In genomic region chr2:58533521-58534001, GRCm38 (mm10) we compare ENCODE assay signal across 9 mouse cellular contexts. TPM values are rescaled to one million over a fixed set of nuclear protein-coding genes. Genes with fewer than 3 reads are reported as not detected.
DNase-seq lines count a peak whose midpoint lies in the region; ATAC-seq lines count a peak whose summit lies in the region.
"Had no signal": no experiment of that assay in that cellular context is flagged by ENCODE, and none has a peak within 500 bp of the region (broad histone marks: within the 10 kb centered on the region; RNA-seq: fewer than 3 reads in every experiment).

No protein-coding gene starts in this region.

- H3K4me3 ChIP-seq in hindbrain, embryonic 12.5 days, result no peak overlapping the region
- no peak overlapping the region for H3K4me3 ChIP-seq in midbrain, embryonic 12.5 days

- 11% methylated on average over 7 of the region's 7 CpGs for WGBS in hindbrain, embryonic 12.5 days
- 16% methylated on average over 7 of the region's 7 CpGs for WGBS in midbrain, embryonic 12.5 days

- H3K27ac ChIP-seq in hindbrain, embryonic 12.5 days, result peak overlapping the region; percentile 68
- H3K27ac ChIP-seq in midbrain, embryonic 12.5 days (replicated peaks), result peak overlapping the region; percentile 61

- peaks cover 3% of the 10 kb centered on the region; the same call in 1 of the 2 replicates for H3K36me3 ChIP-seq in hindbrain, embryonic 12.5 days
- H3K36me3 ChIP-seq in midbrain, embryonic 12.5 days, result no peaks in the 10 kb centered on the region

- no peaks in the 10 kb centered on the region for H3K27me3 ChIP-seq in hindbrain, embryonic 12.5 days
- H3K27me3 ChIP-seq in midbrain, embryonic 12.5 days, result no peaks in the 10 kb centered on the region

- H3K9ac ChIP-seq in hindbrain, embryonic 12.5 days, result no peak overlapping the region
- H3K9ac ChIP-seq in midbrain, embryonic 12.5 days (replicated peaks), result no peak overlapping the region

- no peaks in the 10 kb centered on the region for H3K9me3 ChIP-seq in hindbrain, embryonic 12.5 days (replicated peaks)
- H3K9me3 ChIP-seq in midbrain, embryonic 12.5 days, result no peaks in the 10 kb centered on the region

- H3K4me2 ChIP-seq in hindbrain, embryonic 12.5 days (replicated peaks), result 0 out of 2 replicates have a peak overlapping the region, but pooled peaks have one; percentile 6
- no peak overlapping the region; the same call in 1 of the 2 replicates for H3K4me2 ChIP-seq in midbrain, embryonic 12.5 days (replicated peaks)

- intact Hi-C loops in left cerebral cortex, postnatal 4 days (cut with DNase I), result no loop called here

- peak; percentile 43 for DNase-seq in left cerebral cortex, postnatal 4 days
- DNase-seq in left cerebral cortex, adult 18-20 months (ENCODE audit: low spot score in 2 of 2), result no peak
- peak; percentile 32 for DNase-seq in embryo, embryonic 9.5 days (ENCODE audit: extremely low spot score)
- no peak for DNase-seq in natural killer cell, adult 2 months (ENCODE audit: low spot score in 2 of 2)
- no peak for DNase-seq in layer of hippocampus, adult 9-10 months (ENCODE audit: low spot score)

- ATAC-seq in hindbrain, embryonic 12.5 days (ENCODE audit: low FRiP score), result peak; percentile 74
- peak; percentile 55 for ATAC-seq in midbrain, embryonic 12.5 days (ENCODE audit: low FRiP score, low read depth)
- ATAC-seq in activated CD4-positive, CD25-positive, alpha-beta regulatory T cell, adult 4 months, result no peak

- H3K4me1 ChIP-seq in hindbrain, embryonic 12.5 days, result peaks cover 49% of the 10 kb centered on the region
- H3K4me1 ChIP-seq in midbrain, embryonic 12.5 days, result peaks cover 58% of the 10 kb centered on the region

RNA-seq across cellular contexts. Expression of gene Acvr1, which starts 33.4 kb away (rescaled TPM):
- total RNA-seq in left cerebral cortex, postnatal 4 days (2021), result 10 to 100 TPM; 50.1 to 56.7 TPM
- total RNA-seq in left cerebral cortex, adult 18-20 months (2021), result 10 to 100 TPM; 32.2 to 32.8 TPM
- polyA plus RNA-seq in hindbrain, embryonic 12.5 days (2016; fragmentation: Nextera tagmentation; extraction: Ambion mirVana), result 5.4 and 5.6 TPM in 2 replicates
- 3.8 and 4.7 TPM in 2 replicates for polyA plus RNA-seq in midbrain, embryonic 12.5 days (2016; fragmentation: Nextera tagmentation; extraction: Ambion mirVana)
- polyA plus RNA-seq in activated CD4-positive, CD25-positive, alpha-beta regulatory T cell, adult 4 months (2017; shearing (Covaris generic)), result under 1 TPM in 1 of 2 experiments, not detected in 1; 0.65 TPM
- total RNA-seq: neutrophil, adult 5-6 weeks had no signal

RNA-seq across cellular contexts. Expression of gene Upp2, which starts 33.5 kb away (rescaled TPM):
- total RNA-seq in left cerebral cortex, postnatal 4 days (2021), result 10 to 100 TPM; 10.1 to 12.2 TPM
- total RNA-seq in left cerebral cortex, adult 18-20 months (2021), result 10 to 100 TPM; 32.6 to 35.2 TPM
- 8.5 and 10.9 TPM in 2 replicates for polyA plus RNA-seq in hindbrain, embryonic 12.5 days (2016; fragmentation: Nextera tagmentation; extraction: Ambion mirVana)
- 7.4 and 8.1 TPM in 2 replicates for polyA plus RNA-seq in midbrain, embryonic 12.5 days (2016; fragmentation: Nextera tagmentation; extraction: Ambion mirVana)
- polyA plus RNA-seq in activated CD4-positive, CD25-positive, alpha-beta regulatory T cell, adult 4 months (2017; shearing (Covaris generic)), result under 1 TPM in 1 of 2 experiments, not detected in 1; 0.32 TPM
- total RNA-seq: neutrophil, adult 5-6 weeks had no signal

Comparison
In these comparisons a context has a peak if more than half of its experiments do, and no peak if none do; other contexts are left out.
1. DNase-seq: peak in left cerebral cortex, postnatal 4 days (single experiment) and embryo, embryonic 9.5 days (single experiment); none in left cerebral cortex, adult 18-20 months (0 of 2), natural killer cell, adult 2 months (0 of 2) and layer of hippocampus, adult 9-10 months (single experiment).